Comparison of ENCODE assay signal across 8 mouse cellular contexts in genomic region chr13:111685751-111686462, GRCm38 (mm10). TPM values are rescaled to one million over a fixed set of nuclear protein-coding genes. Genes with fewer than 3 reads are reported as not detected.
DNase-seq lines count a peak whose midpoint lies in the region; ATAC-seq and TF ChIP-seq lines count a peak whose summit lies in the region.

No protein-coding gene starts in this region.

- H3K27ac ChIP-seq in hindbrain, embryonic 16.5 days (ENCODE audit: low read depth, low read length) = peak overlapping the region; percentile 91
- H3K27ac ChIP-seq in left cerebral cortex, adult 2 months = no peak overlapping the region
- H3K27ac ChIP-seq in macrophage = no peak overlapping the region

- WGBS in hindbrain, embryonic 16.5 days = 0% methylated on average over 36 of the region's 86 CpGs
- under 1% methylated on average over 69 of the region's 86 CpGs for WGBS in macrophage (ENCODE audit: missing documents)

- intact Hi-C loops in left cerebral cortex, adult 2 months (cut with DNase I) = loop anchor here (5.0 kb wide), 2 partner anchors 194 to 224 kb away; partner anchors contain the start of gene Gpbp1

- peak overlapping the region; percentile 72 for H3K4me2 ChIP-seq in hindbrain, embryonic 16.5 days (ENCODE audit: low read length)

- no peaks in the 10 kb centered on the region for H3K9me3 ChIP-seq in hindbrain, embryonic 16.5 days (ENCODE audit: control insufficient read depth, low read length)

- ATAC-seq in hindbrain, embryonic 16.5 days = peak; percentile 96

- H3K79me2 ChIP-seq in macrophage (ENCODE audit: inconsistent target) = peaks cover 22% of the 10 kb centered on the region; the same call in 1 of the 2 replicates

- TF ChIP-seq CTCF in left cerebral cortex, adult 2 months (IDR thresholded peaks at IDR 0.05) = no peak

- peak; percentile 91 for DNase-seq in ZHBTc4 (ENCODE audit: low read depth, low spot score)
- peak; percentile 76 to 89 for DNase-seq in cerebellum, postnatal 4 days (ENCODE audit: low spot score in 2 of 2)
- DNase-seq in gastrocnemius, adult 18-20 months (ENCODE audit: low spot score) = peak; percentile 82
- peak; percentile 86 for DNase-seq in left cerebral cortex, adult 2 months (ENCODE audit: extremely low spot score in 1 of 2, low spot score in 2 of 2)
- DNase-seq in right cerebral cortex, adult 18-20 months = peak; percentile 90
- peak; percentile 82 for DNase-seq in urinary bladder, adult 2 months (ENCODE audit: low spot score)

- H3K27me3 ChIP-seq in hindbrain, embryonic 16.5 days (replicated peaks; ENCODE audit: control insufficient read depth, insufficient read depth, low read length) = no peaks in the 10 kb centered on the region

- no peaks in the 10 kb centered on the region for H3K36me3 ChIP-seq in hindbrain, embryonic 16.5 days (ENCODE audit: control insufficient read depth, insufficient read depth, low read length)
- H3K36me3 ChIP-seq in macrophage (ENCODE audit: inconsistent target) = peaks cover 7% of the 10 kb centered on the region

- peaks cover 9% of the 10 kb centered on the region for H3K4me1 ChIP-seq in hindbrain, embryonic 16.5 days (ENCODE audit: control insufficient read depth, insufficient read depth, low read depth, low read length)

- H3K9ac ChIP-seq in hindbrain, embryonic 16.5 days (ENCODE audit: low read depth, low read length) = peak overlapping the region; percentile 76

- peak overlapping the region; percentile 78 for H3K4me3 ChIP-seq in hindbrain, embryonic 16.5 days (ENCODE audit: low read length)
- peak overlapping the region; percentile 71 for H3K4me3 ChIP-seq in left cerebral cortex, adult 2 months
- peak overlapping the region; percentile 40 for H3K4me3 ChIP-seq in macrophage (ENCODE audit: inconsistent target)

RNA-seq across cellular contexts. Expression of gene Mier3, which starts 5.1 kb away (rescaled TPM):
- 10 to 100 TPM in 1 of 2 experiments, 1 to 10 TPM in 1; 9.4 to 12.4 TPM for total RNA-seq in gastrocnemius, adult 18-20 months (2021)
- polyA plus RNA-seq in hindbrain, embryonic 16.5 days (2015; fragmentation: Nextera tagmentation; extraction: Ambion mirVana) = 14.3 and 16.9 TPM in 2 replicates
- total RNA-seq in left cerebral cortex, adult 2 months (2021) = 10 to 100 TPM; 27.1 to 29.9 TPM
- total RNA-seq in macrophage (2018; cell fraction: chromatin; rRNA removed) = 100 to 1,000 TPM in 3 of 26 experiments, 10 to 100 TPM in 23; 38.3 to 211 (median 58.2) TPM
- total RNA-seq in macrophage (2018; cell fraction: cytosol; rRNA removed) = 10 to 100 TPM in 25 of 26 experiments, 1 to 10 TPM in 1; 9.6 to 37.1 (median 13.9) TPM
- total RNA-seq in macrophage (2018; cell fraction: nucleus; rRNA removed) = 100 to 1,000 TPM in 1 of 26 experiments, 10 to 100 TPM in 25; 15.1 to 153 (median 38.1) TPM
- 5.9 to 6.8 TPM (median 6.0 TPM) in 3 replicates for polyA plus RNA-seq in macrophage (2018)
- polyA plus RNA-seq in urinary bladder, adult 2 months (2012; rRNA removed) = 11.0 and 11.9 TPM in 2 replicates
